Mouse (Mus musculus) limb, embryonic 15.5 days (tissue): ENCODE results near the gene Tcp11l2. TPM values are rescaled to one million over a fixed set of nuclear protein-coding genes. Genes with fewer than 3 reads are reported as not detected.

Experiments
- ATAC-seq: fragments of 200-750 bp; cut with Nextera tagmentation; 2 replicates; pipeline ENCODE4 v1.8.0; 2017; ENCODE audit warnings: low read depth, moderate TSS enrichment; ENCODE audit not compliant: insufficient number of reproducible peaks, low FRiP score, low TSS enrichment
- H3K27ac ChIP-seq: fragments of 300-500 bp; sonication (generic); 2 replicates; pipeline ENCODE4 v1.5.1; 2015; ENCODE audit warnings: moderate library complexity, mild to moderate bottlenecking, inconsistent platforms
- H3K27me3 ChIP-seq: fragments of 300-500 bp; sonication (generic); 2 replicates; pipeline ENCODE4 v1.6.1; 2015; ENCODE audit warnings: inconsistent platforms
- H3K36me3 ChIP-seq: fragments of 300-500 bp; sonication (generic); 2 replicates; pipeline ENCODE4 v1.6.1; 2015; ENCODE audit warnings: inconsistent platforms
- H3K4me1 ChIP-seq: fragments of 300-500 bp; sonication (generic); 2 replicates; pipeline ENCODE4 v1.6.1; 2015; ENCODE audit warnings: inconsistent platforms
- H3K4me2 ChIP-seq: fragments of 300-500 bp; sonication (generic); 2 replicates; pipeline ENCODE4 v1.6.1; 2015; ENCODE audit warnings: mild to moderate bottlenecking, inconsistent platforms
- H3K4me3 ChIP-seq: fragments of 300-500 bp; sonication (generic); 2 replicates; pipeline ENCODE4 v1.5.1; 2015; ENCODE audit warnings: mild to moderate bottlenecking, inconsistent platforms
- H3K9ac ChIP-seq: fragments of 300-500 bp; sonication (generic); 2 replicates; pipeline ENCODE4 v1.6.1; 2015; ENCODE audit warnings: inconsistent platforms
- H3K9me3 ChIP-seq: fragments of 300-500 bp; sonication (generic); 2 replicates; pipeline ENCODE4 v1.6.1; 2016; ENCODE audit warnings: inconsistent platforms
- WGBS: fragments of 180-500 bp; shearing (Covaris S2); methylation state at CpG from one replicate; pipeline ENCODE4 v1.1.7; 2015; 5-methylcytosine and 5-hydroxymethylcytosine counted together
- polyA plus RNA-seq: library from polyadenylated mRNA; unstranded; fragments of >200 nt; fragmentation: Nextera tagmentation; extraction: Ambion mirVana; gene quantifications from 2 replicates; pipeline ENCODE4 v1.2.1, GENCODE M21; 2015

The Tcp11l2 gene
- polyA plus RNA-seq, 1 experiment from 2014 or later = 25.0 TPM

- ATAC-seq = no peak
- H3K4me1 ChIP-seq = peaks cover 3% of the 10 kb centered on the region; the same call in 1 of the 2 replicates
- no peak overlapping the region for H3K27ac ChIP-seq
- H3K4me2 ChIP-seq = no peak overlapping the region
- no peaks in the 10 kb centered on the region for H3K27me3 ChIP-seq
- H3K4me3 ChIP-seq = no peak overlapping the region
- 67% methylated on average over 11 of the region's 11 CpGs for WGBS
- H3K9me3 ChIP-seq = no peaks in the 10 kb centered on the region
- H3K9ac ChIP-seq = no peak overlapping the region
- H3K36me3 ChIP-seq = no peaks in the 10 kb centered on the region
Measured at GRCm38 (mm10) chr10:84542802-84543658, 33.4 kb upstream of the Tcp11l2 start.

DNA sequence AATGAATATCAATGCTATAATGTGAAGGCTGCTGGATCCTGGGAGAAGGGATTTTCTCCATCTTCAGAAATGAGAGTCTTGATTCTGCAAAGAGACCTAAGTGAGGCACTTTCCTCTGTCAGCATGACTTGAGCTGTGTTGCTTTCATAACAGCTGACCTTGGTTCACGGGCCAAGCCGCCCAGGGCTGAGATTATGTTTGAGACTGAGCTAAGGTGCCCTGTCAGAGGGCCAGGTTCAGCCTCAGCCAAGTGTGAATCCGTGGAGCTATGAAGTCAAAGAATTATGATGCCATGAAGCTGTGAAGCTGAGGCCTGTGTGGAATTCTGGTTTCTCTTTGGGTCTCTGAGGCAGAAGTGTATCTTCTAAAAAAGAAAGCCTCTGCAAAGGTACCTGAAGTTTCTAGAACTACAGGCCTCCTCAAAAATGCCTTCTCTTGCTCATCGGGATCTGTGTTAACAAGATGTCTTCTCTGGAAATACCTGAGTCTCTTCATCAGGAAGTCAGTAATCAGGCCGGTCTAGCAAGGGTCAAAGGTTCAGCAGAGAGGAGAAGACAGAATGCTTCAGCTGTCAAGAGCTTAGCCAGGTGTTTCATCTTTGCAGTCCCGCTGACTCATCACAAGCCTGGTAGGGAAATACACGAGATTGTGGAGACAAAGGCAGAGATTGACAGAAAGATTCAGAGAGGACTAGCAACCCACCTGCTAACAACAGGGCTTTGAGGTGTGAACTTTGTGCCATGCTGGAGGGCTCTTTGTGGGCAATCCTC, 31.4 kb upstream of the Tcp11l2 start:
- peaks cover 3% of the 10 kb centered on the region; the same call in 1 of the 2 replicates for H3K4me1 ChIP-seq
- H3K27me3 ChIP-seq = no peaks in the 10 kb centered on the region
- no peaks in the 10 kb centered on the region for H3K9me3 ChIP-seq
- no peak overlapping the region for H3K4me2 ChIP-seq
- no peaks in the 10 kb centered on the region for H3K36me3 ChIP-seq
- no peak overlapping the region for H3K9ac ChIP-seq
- H3K27ac ChIP-seq = peak overlapping the region; percentile 30; the same call in 1 of the 2 replicates
- H3K4me3 ChIP-seq = no peak overlapping the region
- no peak for ATAC-seq
- 47% methylated on average over 7 of the region's 7 CpGs for WGBS

DNA sequence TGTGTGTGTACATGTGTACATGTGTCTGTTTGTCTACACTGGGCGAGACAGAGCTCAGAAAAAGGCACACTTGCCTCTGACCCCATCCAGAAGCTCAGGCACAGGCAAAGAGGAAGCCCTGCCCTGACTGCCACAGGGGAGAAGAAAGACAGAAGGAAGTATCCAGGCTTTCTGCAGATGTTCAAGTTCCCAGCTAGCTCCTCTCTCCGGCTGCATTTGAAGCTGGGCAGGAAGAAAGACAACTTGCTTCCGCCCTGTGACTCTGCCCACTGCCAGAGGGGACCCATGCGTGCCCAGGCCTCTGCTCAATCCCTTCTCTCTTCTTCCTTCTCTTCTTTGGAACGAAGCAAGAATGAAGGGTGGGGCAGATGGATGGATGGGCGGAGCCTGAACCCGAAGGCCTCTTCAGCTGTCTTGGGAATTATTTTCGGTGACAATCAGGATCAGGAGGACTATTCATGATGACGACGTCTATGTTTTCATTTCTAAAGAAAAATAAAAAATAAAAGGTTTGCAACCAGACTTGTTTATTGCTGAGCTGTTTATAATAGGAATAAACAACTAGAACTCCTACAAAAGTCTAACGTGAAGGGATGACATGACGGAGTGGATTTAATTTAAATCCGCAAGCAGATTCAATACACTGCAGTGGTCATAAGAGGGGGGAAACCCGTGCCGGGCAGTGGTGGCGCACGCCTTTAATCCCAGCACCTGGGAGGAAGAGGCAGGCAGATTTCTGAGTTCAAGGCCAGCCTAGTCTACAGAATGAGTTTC, 27.1 kb upstream of the Tcp11l2 start:
- WGBS = 76% methylated on average over 17 of the region's 17 CpGs

DNA sequence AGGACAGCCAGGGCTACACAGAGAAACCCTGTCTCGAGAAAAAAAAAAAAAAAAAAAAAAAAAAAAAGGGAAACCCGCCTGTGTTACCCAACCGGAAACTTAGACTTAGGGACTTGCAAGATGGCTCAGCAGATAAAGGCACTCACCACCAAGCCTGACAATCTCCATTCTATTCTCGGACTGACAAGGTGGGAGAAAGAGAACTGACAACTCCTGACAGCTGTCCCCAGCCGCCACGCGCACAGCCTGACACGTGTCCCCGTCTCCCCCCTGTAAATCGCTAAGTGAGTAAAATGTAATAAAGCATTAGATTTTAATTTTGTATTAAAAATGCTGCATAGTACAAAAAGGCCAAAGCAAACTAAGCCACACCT, 26.5 kb upstream of the Tcp11l2 start:
- ATAC-seq = no peak
- 80% methylated on average over 10 of the region's 10 CpGs for WGBS
- no peaks in the 10 kb centered on the region for H3K36me3 ChIP-seq
- no peak overlapping the region for H3K9ac ChIP-seq
- no peaks in the 10 kb centered on the region for H3K9me3 ChIP-seq
- no peaks in the 10 kb centered on the region for H3K27me3 ChIP-seq
- H3K4me2 ChIP-seq = no peak overlapping the region
- H3K4me3 ChIP-seq = no peak overlapping the region
- H3K27ac ChIP-seq = no peak overlapping the region
- no peaks in the 10 kb centered on the region for H3K4me1 ChIP-seq

More for the DNA sequence above, 27.1 kb upstream of the Tcp11l2 start:
- no peak overlapping the region for H3K4me2 ChIP-seq
- H3K27ac ChIP-seq = no peak overlapping the region
- no peaks in the 10 kb centered on the region for H3K27me3 ChIP-seq
- no peak overlapping the region for H3K9ac ChIP-seq
- H3K4me1 ChIP-seq = peaks cover 2% of the 10 kb centered on the region; the same call in 1 of the 2 replicates
- H3K36me3 ChIP-seq = no peaks in the 10 kb centered on the region
- H3K4me3 ChIP-seq = no peak overlapping the region
- ATAC-seq = no peak
- H3K9me3 ChIP-seq = no peaks in the 10 kb centered on the region

DNA sequence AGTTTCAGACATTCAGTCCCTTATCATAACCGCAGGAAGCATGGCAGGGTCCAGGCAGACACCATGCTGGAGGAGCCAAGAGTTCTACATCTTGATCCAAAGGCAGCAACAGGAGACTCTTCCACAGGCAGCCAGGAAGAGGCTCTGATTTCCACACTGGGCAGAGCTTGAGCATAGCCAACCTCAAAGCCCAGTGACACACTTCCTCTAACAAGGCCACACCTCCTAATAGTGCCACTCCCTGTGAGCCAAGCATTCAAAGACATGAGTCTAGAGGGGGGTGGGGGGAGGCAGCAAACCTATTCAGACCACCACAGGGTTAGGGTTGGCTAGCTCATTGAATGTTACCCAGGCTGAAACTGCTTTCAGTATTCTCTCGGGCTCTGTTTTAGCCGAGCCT, 24.6 kb upstream of the Tcp11l2 start:
- Histone ChIP-seq H3K4me2 (no peak overlapping the region), H3K9me3 (no peaks in the 10 kb centered on the region), H3K36me3 (no peaks in the 10 kb centered on the region), H3K27ac (no peak overlapping the region), H3K4me3 (no peak overlapping the region), H3K4me1 (no peaks in the 10 kb centered on the region), H3K9ac (no peak overlapping the region), H3K27me3 (no peaks in the 10 kb centered on the region)
- ATAC-seq = no peak
- WGBS = 93% methylated on average over 3 of the region's 3 CpGs

DNA sequence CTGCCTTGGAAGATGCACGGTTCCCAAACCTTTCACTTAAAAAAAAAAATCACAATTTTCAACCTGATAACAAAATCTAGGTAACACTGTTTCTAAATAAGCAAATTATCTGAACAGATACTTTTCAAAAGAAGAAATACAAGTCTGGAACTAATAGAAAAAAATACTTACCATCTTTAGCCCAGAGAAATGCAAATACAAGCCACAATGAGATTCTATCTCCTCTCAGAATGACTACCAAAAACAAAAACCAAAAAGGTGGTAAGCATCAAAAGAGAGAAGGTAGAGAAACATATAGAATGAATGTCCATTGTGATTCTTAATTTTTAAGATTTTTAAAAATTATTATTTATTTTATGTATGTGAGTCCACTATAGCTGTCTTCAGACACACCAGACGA, 23.9 kb upstream of the Tcp11l2 start:
- H3K27ac ChIP-seq = no peak overlapping the region
- H3K27me3 ChIP-seq = no peaks in the 10 kb centered on the region
- no peaks in the 10 kb centered on the region for H3K9me3 ChIP-seq
- no peak for ATAC-seq
- no peak overlapping the region for H3K9ac ChIP-seq
- H3K4me3 ChIP-seq = no peak overlapping the region
- 86% methylated on average over 2 of the region's 2 CpGs for WGBS
- no peak overlapping the region for H3K4me2 ChIP-seq
- no peaks in the 10 kb centered on the region for H3K4me1 ChIP-seq
- no peaks in the 10 kb centered on the region for H3K36me3 ChIP-seq

GRCm38 (mm10) chr10:84554291-84555009, 22.0 kb upstream of the Tcp11l2 start:
- Histone ChIP-seq H3K9me3 (0 out of 2 replicates have a peak, but pooled peaks cover 3% of the 10 kb centered on the region), H3K4me2 (no peak overlapping the region), H3K4me1 (no peaks in the 10 kb centered on the region), H3K4me3 (no peak overlapping the region), H3K27ac (no peak overlapping the region), H3K27me3 (no peaks in the 10 kb centered on the region), H3K9ac (no peak overlapping the region), H3K36me3 (no peaks in the 10 kb centered on the region)
- 37% methylated on average over 6 of the region's 6 CpGs for WGBS
- ATAC-seq = no peak

GRCm38 (mm10) chr10:84556120-84556519, 20.3 kb upstream of the Tcp11l2 start:
- no peak for ATAC-seq
- WGBS = 62% methylated on average over 2 of the region's 2 CpGs
- Histone ChIP-seq H3K4me3 (no peak overlapping the region), H3K4me1 (no peaks in the 10 kb centered on the region), H3K9ac (no peak overlapping the region), H3K9me3 (0 out of 2 replicates have a peak, but pooled peaks cover 3% of the 10 kb centered on the region), H3K36me3 (no peaks in the 10 kb centered on the region), H3K27ac (no peak overlapping the region), H3K4me2 (no peak overlapping the region), H3K27me3 (no peaks in the 10 kb centered on the region)

- no peak overlapping the region for H3K4me3 ChIP-seq
- H3K27ac ChIP-seq = no peak overlapping the region
- 81% methylated on average over 1 of the region's 1 CpGs for WGBS
- no peak overlapping the region for H3K9ac ChIP-seq
- H3K4me1 ChIP-seq = peaks cover 7% of the 10 kb centered on the region; the same call in 1 of the 2 replicates
- ATAC-seq = no peak
- no peaks in the 10 kb centered on the region for H3K27me3 ChIP-seq
- H3K4me2 ChIP-seq = no peak overlapping the region
- no peaks in the 10 kb centered on the region for H3K36me3 ChIP-seq
- H3K9me3 ChIP-seq = 0 out of 2 replicates have a peak, but pooled peaks cover 3% of the 10 kb centered on the region
Measured at GRCm38 (mm10) chr10:84558511-84558910, 17.9 kb upstream of the Tcp11l2 start.

DNA sequence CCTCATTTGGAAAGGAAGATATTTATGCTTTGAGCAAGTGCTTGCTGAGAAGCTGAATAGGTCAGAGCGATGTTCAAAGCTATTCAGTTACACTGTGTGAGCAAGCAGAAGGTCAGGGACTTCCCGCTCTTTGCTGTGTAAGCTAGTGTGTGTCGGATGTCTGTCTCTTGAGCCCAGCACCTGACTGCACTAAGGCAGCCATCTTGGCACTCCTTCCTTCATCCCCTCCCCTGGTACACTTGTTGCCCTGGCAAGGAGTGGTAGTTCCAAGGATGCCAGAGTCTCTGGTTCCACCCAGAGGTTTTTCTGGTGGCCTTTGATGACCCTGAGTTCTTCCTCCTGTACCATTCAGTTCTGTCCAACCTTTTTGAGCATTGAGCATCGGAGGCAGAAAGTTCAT, 16.4 kb upstream of the Tcp11l2 start:
- H3K9ac ChIP-seq = no peak overlapping the region
- H3K36me3 ChIP-seq = no peaks in the 10 kb centered on the region
- WGBS = 89% methylated on average over 4 of the region's 4 CpGs
- no peak overlapping the region for H3K4me2 ChIP-seq
- H3K27ac ChIP-seq = no peak overlapping the region
- no peak overlapping the region for H3K4me3 ChIP-seq
- no peak for ATAC-seq
- H3K4me1 ChIP-seq = peaks cover 7% of the 10 kb centered on the region; the same call in 1 of the 2 replicates
- no peaks in the 10 kb centered on the region for H3K27me3 ChIP-seq
- H3K9me3 ChIP-seq = 0 out of 2 replicates have a peak, but pooled peaks cover 3% of the 10 kb centered on the region

DNA sequence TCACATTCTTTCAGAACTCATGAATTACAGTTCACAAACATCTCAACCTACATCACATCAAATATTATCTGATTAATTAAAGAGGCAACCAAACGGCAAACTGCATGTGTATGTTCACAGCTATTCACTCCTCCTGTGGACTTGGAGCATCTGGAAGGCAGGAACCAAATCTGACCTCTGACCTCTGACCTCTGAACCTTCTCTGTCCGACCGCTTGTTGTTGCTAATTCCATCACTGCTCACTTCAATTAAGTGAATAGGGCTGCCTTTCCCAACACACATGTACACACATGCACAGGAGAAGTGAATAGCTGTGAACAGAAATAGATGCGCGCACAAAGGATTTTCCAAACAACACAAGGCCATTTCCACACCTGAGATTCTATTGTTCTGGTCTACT, 14.3 kb upstream of the Tcp11l2 start:
- H3K9ac ChIP-seq = no peak overlapping the region
- H3K27me3 ChIP-seq = no peaks in the 10 kb centered on the region
- H3K9me3 ChIP-seq = 0 out of 2 replicates have a peak, but pooled peaks cover 3% of the 10 kb centered on the region
- ATAC-seq = no peak
- no peak overlapping the region for H3K4me3 ChIP-seq
- H3K4me1 ChIP-seq = peaks cover 7% of the 10 kb centered on the region; the same call in 1 of the 2 replicates
- 52% methylated on average over 5 of the region's 5 CpGs for WGBS
- no peak overlapping the region for H3K27ac ChIP-seq
- no peak overlapping the region for H3K4me2 ChIP-seq
- no peaks in the 10 kb centered on the region for H3K36me3 ChIP-seq
